Mouse (Mus musculus) olfactory bulb, adult 2 months (tissue): Measurements from ENCODE around the gene Foxa3.

Experiments
- CTCF ChIP-seq: fragments of 200-500 bp; IDR thresholded peaks from 2 replicates; pipeline ENCODE4 v1.5.1; 2012; ENCODE audit warnings: low read depth, mild to moderate bottlenecking, low read length, moderate library complexity; ENCODE audit not compliant: insufficient read depth
- POLR2A ChIP-seq: fragments of 200-500 bp; IDR thresholded peaks from 2 replicates; pipeline ENCODE4 v1.6.1; 2012; ENCODE audit warnings: mild to moderate bottlenecking, low read depth, low read length, moderate library complexity; ENCODE audit not compliant: insufficient read depth

DNA sequence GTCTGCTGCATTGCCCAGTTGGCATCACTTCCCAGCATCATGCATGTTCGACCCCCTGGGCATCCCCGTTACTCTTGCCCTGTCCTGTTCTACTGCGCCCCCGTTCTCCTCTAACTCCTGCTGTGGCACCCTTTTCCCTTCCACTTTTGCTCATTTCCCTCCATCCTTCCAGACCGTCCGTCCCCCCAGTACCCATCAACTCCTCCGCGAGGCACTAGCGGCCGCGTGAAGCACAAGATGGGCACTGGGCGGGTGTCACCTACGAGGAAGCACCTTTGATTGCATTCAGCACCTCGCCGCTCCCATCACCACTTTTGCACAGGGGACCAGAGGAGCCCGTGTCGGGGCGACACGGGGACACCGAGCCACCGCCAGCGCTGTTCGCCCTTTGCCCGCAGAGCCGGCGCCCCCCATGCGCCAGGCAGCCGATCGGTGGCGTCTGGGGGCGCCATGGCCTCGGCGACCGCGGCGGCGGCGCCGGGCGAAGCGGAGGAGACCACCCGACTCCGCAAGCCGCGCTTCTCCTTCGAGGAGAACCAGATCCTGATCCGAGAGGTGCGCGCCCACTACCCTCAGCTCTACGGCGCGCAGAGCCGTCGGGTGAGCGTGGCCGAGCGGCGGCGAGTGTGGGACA lies 31.6 kb downstream of the Foxa3 start:
- no peak for TF ChIP-seq CTCF
- no peak for TF ChIP-seq POLR2A
